Comparison of ENCODE assay signal across 7 mouse cellular contexts in the genomic region with DNA sequence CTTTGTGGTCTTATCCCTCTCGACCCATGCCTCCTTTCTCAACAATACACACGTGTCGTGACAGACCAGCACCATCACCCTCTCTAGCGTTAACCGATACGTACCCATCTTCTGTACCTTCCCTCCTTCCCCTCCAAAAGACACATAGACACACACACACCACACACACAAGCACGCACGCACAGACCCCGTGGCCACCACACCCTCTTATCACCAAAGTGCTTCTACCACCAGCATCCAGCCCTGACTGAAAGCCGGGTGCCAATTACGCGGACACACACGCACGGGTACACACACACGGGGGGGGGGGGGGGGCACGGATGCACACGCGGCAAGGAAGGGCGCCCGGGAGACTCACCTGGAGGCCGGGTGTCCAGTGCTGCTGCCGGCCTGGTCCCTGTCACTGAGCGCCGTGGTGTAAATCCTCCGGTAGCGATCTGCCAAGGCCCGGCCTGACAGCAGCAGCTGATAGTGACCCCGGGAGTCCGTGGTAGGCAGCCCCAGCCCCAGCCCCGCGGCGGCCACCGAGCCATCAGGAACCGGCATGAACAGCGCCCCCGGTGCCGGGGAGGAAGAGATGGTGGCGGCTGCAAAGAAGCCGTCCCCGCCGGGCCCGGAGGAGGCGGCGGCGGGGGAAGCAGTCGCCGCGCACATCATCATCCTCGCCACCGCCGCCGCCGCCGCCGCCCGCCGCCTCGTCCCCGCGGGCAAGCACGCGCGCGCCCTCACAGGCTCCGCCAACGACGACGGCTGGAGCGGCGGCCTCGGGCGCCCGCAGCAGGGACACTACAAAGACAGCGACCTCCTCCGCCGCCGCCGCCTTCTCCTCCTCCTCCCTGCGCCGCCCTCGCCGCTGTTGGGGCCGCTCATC. TPM values are rescaled to one million over a fixed set of nuclear protein-coding genes. Genes with fewer than 3 reads are reported as not detected.
A peak's percentile ranks its signal among the peaks of the same experiment; 100 is the strongest.
DNase-seq lines count a peak whose midpoint lies in the region; ATAC-seq and TF ChIP-seq lines count a peak whose summit lies in the region.

No protein-coding gene starts in this region.

- peaks cover 2% of the 10 kb centered on the region; the same call in 1 of the 2 replicates for H3K27me3 ChIP-seq in G1E (ENCODE audit: insufficient read depth, low read length)
- H3K27me3 ChIP-seq in forebrain, embryonic 11.5 days (ENCODE audit: control insufficient read depth, insufficient read depth, low read length) = no peaks in the 10 kb centered on the region

- no peaks in the 10 kb centered on the region for H3K36me3 ChIP-seq in G1E (replicated peaks)
- no peaks in the 10 kb centered on the region for H3K36me3 ChIP-seq in forebrain, embryonic 11.5 days (ENCODE audit: control insufficient read depth, insufficient read depth, low read length)

- peak; percentile 60 for DNase-seq in G1E (ENCODE audit: low spot score)
- peak; percentile 85 for DNase-seq in forebrain, embryonic 11.5 days (ENCODE audit: low spot score)
- peak; percentile 68 for DNase-seq in heart, postnatal 4 days
- peak; percentile 21 to 43 for DNase-seq in layer of hippocampus, postnatal 36 days
- DNase-seq in lung, postnatal 14 days = peak; percentile 15
- DNase-seq in right cerebral cortex, postnatal 14 days = peak; percentile 64

- peak; percentile 6 for ATAC-seq in G1E (ENCODE audit: extremely low read depth, insufficient number of reproducible peaks, low FRiP score, poor library complexity, severe bottlenecking)
- peak; percentile 66 for ATAC-seq in forebrain, embryonic 11.5 days (replicated peaks; ENCODE audit: low FRiP score)

- under 1% methylated on average over 83 of the region's 83 CpGs for WGBS in bone marrow, adult 2 months
- WGBS in forebrain, embryonic 11.5 days = under 1% methylated on average over 58 of the region's 83 CpGs

- peak overlapping the region; percentile 80 for H3K9ac ChIP-seq in forebrain, embryonic 11.5 days (ENCODE audit: low read length)

- TF ChIP-seq POLR2A in bone marrow, adult 2 months (IDR thresholded peaks at IDR 0.05; ENCODE audit: borderline replicate concordance, control insufficient read depth, low read depth, low read length) = no peak

- no peaks in the 10 kb centered on the region for H3K9me3 ChIP-seq in G1E (replicated peaks)
- H3K9me3 ChIP-seq in forebrain, embryonic 11.5 days (ENCODE audit: control insufficient read depth, low read length) = no peaks in the 10 kb centered on the region

- peak overlapping the region; percentile 97 for H3K27ac ChIP-seq in bone marrow, adult 2 months (ENCODE audit: control insufficient read depth, insufficient read depth, low read depth, low read length, poor library complexity)
- peak overlapping the region; percentile 91 for H3K27ac ChIP-seq in forebrain, embryonic 11.5 days (ENCODE audit: low read depth, low read length)

- H3K4me3 ChIP-seq in G1E (ENCODE audit: low read depth, low read length) = peak overlapping the region; percentile 84
- peak overlapping the region; percentile 97 for H3K4me3 ChIP-seq in bone marrow, adult 2 months (replicated peaks; ENCODE audit: control insufficient read depth, low read depth, low read length)
- peak overlapping the region; percentile 74 for H3K4me3 ChIP-seq in forebrain, embryonic 11.5 days (ENCODE audit: low read depth, low read length)

- H3K4me2 ChIP-seq in forebrain, embryonic 11.5 days (ENCODE audit: low read depth, low read length, severe bottlenecking) = peak overlapping the region; percentile 62

- peaks cover 74% of the 10 kb centered on the region for H3K4me1 ChIP-seq in G1E (ENCODE audit: insufficient read depth, low read depth, low read length)
- peaks cover 2% of the 10 kb centered on the region; the same call in 1 of the 2 replicates for H3K4me1 ChIP-seq in bone marrow, adult 2 months (ENCODE audit: control insufficient read depth, insufficient read depth, low read length)
- 0 out of 2 replicates have a peak, but pooled peaks cover 2% of the 10 kb centered on the region for H3K4me1 ChIP-seq in forebrain, embryonic 11.5 days (replicated peaks; ENCODE audit: control insufficient read depth, insufficient read depth, low read length)

- TF ChIP-seq CTCF in G1E (IDR thresholded peaks at IDR 0.05; ENCODE audit: low read depth, low read length) = no peak
- no peak for TF ChIP-seq CTCF in bone marrow, adult 2 months (IDR thresholded peaks at IDR 0.05; ENCODE audit: control insufficient read depth, insufficient read depth, low read length)

RNA-seq across cellular contexts. Expression of a gene that starts 0.5 kb away (rescaled TPM):
- 133 and 139 TPM in 2 replicates for total RNA-seq in G1E (2014; fragmentation: Nextera tagmentation)
- total RNA-seq in G1E (2017) = 40.3 and 46.1 TPM in 2 replicates
- 10.9 and 14.8 TPM in 2 replicates for polyA plus RNA-seq in G1E (2012)
- 10.5 and 16.5 TPM in 2 replicates for polyA plus RNA-seq in bone marrow, adult 2 months (2011; ENCODE audit: insufficient read depth, insufficient read length, low replicate concordance, missing spikeins)
- polyA plus RNA-seq in forebrain, embryonic 11.5 days (2014; fragmentation: Nextera tagmentation; extraction: Ambion mirVana) = 28.3 and 29.1 TPM in 2 replicates
- 10 to 100 TPM; 30.9 to 33.3 TPM for total RNA-seq in heart, postnatal 4 days (2021)
- 100 to 1,000 TPM; 162 to 172 TPM for total RNA-seq in layer of hippocampus, postnatal 36 days (2021)

Comparison
In these comparisons a context has a peak if more than half of its experiments do, and no peak if none do; other contexts are left out.
1. Peak in every context shown above with its lines: DNase-seq, ATAC-seq, H3K4me3 ChIP-seq and H3K27ac ChIP-seq.
2. DNase-seq: peak in every context shown above with its lines; median percentile 85 in forebrain, embryonic 11.5 days; 68 in heart, postnatal 4 days; 64 in right cerebral cortex, postnatal 14 days; 60 in G1E; 32 in layer of hippocampus, postnatal 36 days; 15 in lung, postnatal 14 days.